Mouse (Mus musculus) midbrain, postnatal 0 days (tissue): Measurements from ENCODE around the gene Col27a1. TPM values are rescaled to one million over a fixed set of nuclear protein-coding genes. Genes with fewer than 3 reads are reported as not detected.

Experiments used
- ATAC-seq: fragments of 200-750 bp; cut with Nextera tagmentation; 2 replicates; pipeline ENCODE4 v1.8.0; 2017; ENCODE audit warnings: moderate number of reproducible peaks, mild to moderate bottlenecking, moderate TSS enrichment, moderate library complexity; ENCODE audit not compliant: low FRiP score
- DNase-seq: peaks from one replicate; pipeline ENCODE4 v3.0.0-alpha.2; 2015; ENCODE audit warnings: low spot score
- H3K27ac ChIP-seq: fragments of 300-500 bp; sonication (generic); 2 replicates; pipeline ENCODE4 v1.5.1; 2014; ENCODE audit warnings: low read depth, mild to moderate bottlenecking, low read length, mixed read lengths
- H3K27me3 ChIP-seq: fragments of 300-500 bp; sonication (generic); 2 replicates; pipeline ENCODE4 v1.6.1; 2014; ENCODE audit warnings: low read length, control low read depth, mixed read lengths; ENCODE audit not compliant: insufficient read depth
- H3K36me3 ChIP-seq: fragments of 300-500 bp; sonication (generic); 2 replicates; pipeline ENCODE4 v1.6.1; 2014; ENCODE audit warnings: low read length, control low read depth, mixed read lengths; ENCODE audit not compliant: insufficient read depth
- H3K4me1 ChIP-seq: fragments of 300-500 bp; sonication (generic); 2 replicates; pipeline ENCODE4 v1.6.1; 2014; ENCODE audit warnings: mild to moderate bottlenecking, control low read depth, antibody characterized with exemption, low read length, mixed read lengths; ENCODE audit not compliant: insufficient read depth
- H3K4me2 ChIP-seq: fragments of 300-500 bp; sonication (generic); 2 replicates; pipeline ENCODE4 v1.6.1; 2014; ENCODE audit warnings: low read depth, mild to moderate bottlenecking, low read length, mixed read lengths; ENCODE audit not compliant: poor library complexity, severe bottlenecking
- H3K4me3 ChIP-seq: fragments of 300-500 bp; sonication (generic); 2 replicates; pipeline ENCODE4 v1.5.1; 2014; ENCODE audit warnings: low read depth, mild to moderate bottlenecking, low read length, moderate library complexity
- H3K9ac ChIP-seq: fragments of 300-500 bp; sonication (generic); replicated peaks from 2 replicates; pipeline ENCODE4 v1.6.1; 2014; ENCODE audit warnings: mild to moderate bottlenecking, low read length, moderate library complexity, mixed read lengths; ENCODE audit not compliant: poor library complexity, severe bottlenecking
- H3K9me3 ChIP-seq: fragments of 300-500 bp; sonication (generic); 2 replicates; pipeline ENCODE4 v1.6.1; 2016; ENCODE audit warnings: low read length, control low read depth
- CTCF ChIP-seq: IDR thresholded peaks from 2 replicates; pipeline ENCODE4 v1.5.1; 2016; ENCODE audit warnings: antibody characterized with exemption, mild to moderate bottlenecking
- WGBS: fragments of 180-500 bp; shearing (Covaris S2); extraction: QIAGEN DNeasy Blood & Tissue Kit; methylation state at CpG from one replicate; pipeline ENCODE4 v1.1.7; 2014; 5-methylcytosine and 5-hydroxymethylcytosine counted together
- polyA plus RNA-seq: library from polyadenylated mRNA; unstranded; fragments of >200 nt; fragmentation: Nextera tagmentation; extraction: Ambion mirVana; gene quantifications from 2 replicates; pipeline ENCODE4 v1.2.1, GENCODE M21; 2015
- total RNA-seq: library from RNA; depleted of rRNA; stranded (reverse); fragments of >200 nt; gene quantifications from 2 replicates; pipeline ENCODE4 v1.2.3, GENCODE M21; 2014

The Col27a1 gene
- total and polyA plus RNA-seq, 2 experiments from 2014 or later = 0.88 to 4.8 TPM

GRCm38 (mm10) chr4:63343608-63344007 is 129.8 kb downstream of the Col27a1 start:
- Histone ChIP-seq H3K9ac (no peak overlapping the region), H3K4me2 (no peak overlapping the region), H3K4me1 (no peaks in the 10 kb centered on the region), H3K9me3 (no peaks in the 10 kb centered on the region), H3K27me3 (no peaks in the 10 kb centered on the region), H3K36me3 (no peaks in the 10 kb centered on the region), H3K4me3 (no peak overlapping the region), H3K27ac (no peak overlapping the region)
- no peak for DNase-seq
- ATAC-seq = no peak
- TF ChIP-seq CTCF = no peak
- 66% methylated on average over 3 of the region's 3 CpGs for WGBS

- Histone ChIP-seq H3K9me3 (no peaks in the 10 kb centered on the region), H3K4me2 (no peak within 1 kb of the TSS), H3K36me3 (no peaks in the 10 kb centered on the region), H3K27me3 (no peaks in the 10 kb centered on the region), H3K9ac (no peak within 1 kb of the TSS), H3K4me3 (no peak within 1 kb of the TSS), H3K27ac (no peak within 1 kb of the TSS), H3K4me1 (no peaks in the 10 kb centered on the region)
- WGBS = 84% methylated on average over 8 of the region's 8 CpGs
- DNase-seq (no peak), ATAC-seq (no peak)
- no peak for TF ChIP-seq CTCF
These were observed 130.5 kb downstream of the Col27a1 start, which contains the start of gene Orm1 for GRCm38 (mm10) chr4:63344295-63344694. TSS of gene Orm1 (plus strand) at chr4:63344560.

- no peak for ATAC-seq
- Histone ChIP-seq H3K4me3 (no peak overlapping the region), H3K9ac (no peak overlapping the region), H3K4me1 (no peaks in the 10 kb centered on the region), H3K27me3 (no peaks in the 10 kb centered on the region), H3K36me3 (no peaks in the 10 kb centered on the region), H3K4me2 (no peak overlapping the region), H3K27ac (no peak overlapping the region), H3K9me3 (no peaks in the 10 kb centered on the region)
- TF ChIP-seq CTCF = no peak
- no peak for DNase-seq
These were observed 131.5 kb downstream of the Col27a1 start for GRCm38 (mm10) chr4:63345261-63345660.

- H3K27me3 ChIP-seq = no peaks in the 10 kb centered on the region
- no peak for ATAC-seq
- 94% methylated on average over 4 of the region's 4 CpGs for WGBS
- H3K27ac ChIP-seq = no peak overlapping the region
- no peaks in the 10 kb centered on the region for H3K36me3 ChIP-seq
- no peaks in the 10 kb centered on the region for H3K4me1 ChIP-seq
- DNase-seq = no peak
- no peak overlapping the region for H3K9ac ChIP-seq
- no peaks in the 10 kb centered on the region for H3K9me3 ChIP-seq
- TF ChIP-seq CTCF = no peak
- no peak overlapping the region for H3K4me2 ChIP-seq
- no peak overlapping the region for H3K4me3 ChIP-seq
These were observed 132.9 kb downstream of the Col27a1 start for GRCm38 (mm10) chr4:63346659-63347058.

- 68% methylated on average over 6 of the region's 6 CpGs for WGBS
These were observed 134.7 kb downstream of the Col27a1 start for GRCm38 (mm10) chr4:63348524-63348923.

GRCm38 (mm10) chr4:63355877-63356665 is 142.3 kb downstream of the Col27a1 start, which contains the start of gene Orm3:
TSS of gene Orm3 (plus strand) at chr4:63356162.
- H3K36me3 ChIP-seq = no peaks in the 10 kb centered on the region
- H3K9me3 ChIP-seq = no peaks in the 10 kb centered on the region
- no peaks in the 10 kb centered on the region for H3K27me3 ChIP-seq
- ATAC-seq (no peak), DNase-seq (no peak)
- H3K4me2 ChIP-seq = no peak within 1 kb of the TSS
- no peak within 1 kb of the TSS for H3K9ac ChIP-seq
- H3K27ac ChIP-seq = no peak within 1 kb of the TSS
- no peaks in the 10 kb centered on the region for H3K4me1 ChIP-seq
- no peak for TF ChIP-seq CTCF
- H3K4me3 ChIP-seq = no peak within 1 kb of the TSS
- 81% methylated on average over 4 of the region's 4 CpGs for WGBS

More at GRCm38 (mm10) chr4:63348524-63348923, 134.7 kb downstream of the Col27a1 start:
- TF ChIP-seq CTCF = no peak
- Histone ChIP-seq H3K36me3 (no peaks in the 10 kb centered on the region), H3K4me2 (no peak overlapping the region), H3K4me3 (no peak overlapping the region), H3K27me3 (no peaks in the 10 kb centered on the region), H3K9ac (no peak overlapping the region), H3K4me1 (no peaks in the 10 kb centered on the region), H3K9me3 (no peaks in the 10 kb centered on the region), H3K27ac (no peak overlapping the region)
- DNase-seq = no peak
- ATAC-seq = no peak
